Mouse (Mus musculus): ENCODE results near the gene Ssbp3.

GRCm38 (mm10) chr4:106911246-106911801, 823 bp downstream of the Ssbp3 start:
- TF ChIP-seq CTCF (IDR thresholded peaks at IDR 0.05; ENCODE audit: low read depth, low read length), result no peak
- TF ChIP-seq POLR2A (IDR thresholded peaks at IDR 0.05; ENCODE audit: extremely low read depth, insufficient read depth, low read length), result peak; percentile 75
